Mouse (Mus musculus): Measurements from ENCODE around the gene Man1c1.

The Man1c1 gene

GRCm38 (mm10) chr4:134677556-134678508, 26.3 kb downstream of the Man1c1 start:
- peak; percentile 69 for ATAC-seq (ENCODE audit: insufficient number of reproducible peaks, low FRiP score, low TSS enrichment)

- ATAC-seq (ENCODE audit: insufficient number of reproducible peaks, low FRiP score, low TSS enrichment), result no peak
Measured at GRCm38 (mm10) chr4:134675800-134676199, 28.3 kb downstream of the Man1c1 start.

- no peak; the same call in 1 of the 2 replicates for ATAC-seq (ENCODE audit: insufficient number of reproducible peaks, low FRiP score, low TSS enrichment)
Measured at GRCm38 (mm10) chr4:134674970-134675369, 29.1 kb downstream of the Man1c1 start.

- ATAC-seq (ENCODE audit: insufficient number of reproducible peaks, low FRiP score, low TSS enrichment), result no peak
Measured at GRCm38 (mm10) chr4:134673882-134674463, 30.1 kb downstream of the Man1c1 start.

- no peak for ATAC-seq (ENCODE audit: insufficient number of reproducible peaks, low FRiP score, low TSS enrichment)
Measured at GRCm38 (mm10) chr4:134673151-134673550, 30.9 kb downstream of the Man1c1 start.

GRCm38 (mm10) chr4:134672326-134672725, 31.8 kb downstream of the Man1c1 start:
- ATAC-seq (ENCODE audit: insufficient number of reproducible peaks, low FRiP score, low TSS enrichment), result no peak

GRCm38 (mm10) chr4:134671660-134672173, 32.4 kb downstream of the Man1c1 start:
- ATAC-seq (ENCODE audit: insufficient number of reproducible peaks, low FRiP score, low TSS enrichment), result no peak

- ATAC-seq (ENCODE audit: insufficient number of reproducible peaks, low FRiP score, low TSS enrichment), result no peak
Measured at GRCm38 (mm10) chr4:134669742-134670354, 34.2 kb downstream of the Man1c1 start.

GRCm38 (mm10) chr4:134668355-134669028, 35.6 kb downstream of the Man1c1 start:
- ATAC-seq (ENCODE audit: insufficient number of reproducible peaks, low FRiP score, low TSS enrichment), result peak; percentile 69

- ATAC-seq (ENCODE audit: insufficient number of reproducible peaks, low FRiP score, low TSS enrichment), result no peak
Measured at GRCm38 (mm10) chr4:134666391-134666790, 37.7 kb downstream of the Man1c1 start.

GRCm38 (mm10) chr4:134663052-134663451, 41.0 kb downstream of the Man1c1 start:
- no peak for ATAC-seq (ENCODE audit: insufficient number of reproducible peaks, low FRiP score, low TSS enrichment)

GRCm38 (mm10) chr4:134660630-134661183, 43.4 kb downstream of the Man1c1 start:
- no peak for ATAC-seq (ENCODE audit: insufficient number of reproducible peaks, low FRiP score, low TSS enrichment)

- ATAC-seq (ENCODE audit: insufficient number of reproducible peaks, low FRiP score, low TSS enrichment), result no peak
Measured at GRCm38 (mm10) chr4:134659354-134660301, 44.5 kb downstream of the Man1c1 start.

- no peak; the same call in 1 of the 2 replicates for ATAC-seq (ENCODE audit: insufficient number of reproducible peaks, low FRiP score, low TSS enrichment)
Measured at GRCm38 (mm10) chr4:134657473-134657872, 46.6 kb downstream of the Man1c1 start.

GRCm38 (mm10) chr4:134654391-134654790, 49.7 kb downstream of the Man1c1 start:
- no peak for ATAC-seq (ENCODE audit: insufficient number of reproducible peaks, low FRiP score, low TSS enrichment)

GRCm38 (mm10) chr4:134652720-134653119, 51.4 kb downstream of the Man1c1 start:
- ATAC-seq (ENCODE audit: insufficient number of reproducible peaks, low FRiP score, low TSS enrichment), result no peak

- ATAC-seq (ENCODE audit: insufficient number of reproducible peaks, low FRiP score, low TSS enrichment), result no peak
Measured at GRCm38 (mm10) chr4:134652151-134652550, 51.9 kb downstream of the Man1c1 start.

GRCm38 (mm10) chr4:134651358-134651757, 52.7 kb downstream of the Man1c1 start:
- no peak for ATAC-seq (ENCODE audit: insufficient number of reproducible peaks, low FRiP score, low TSS enrichment)

All from cerebellum, adult (tissue).